Mouse (Mus musculus): ENCODE data around the gene Cenpx.
A peak's percentile ranks its signal among the peaks of the same experiment; 100 is the strongest.

Cenpx gene

GRCm38 (mm10) chr11:120726243-120727168 is 13.0 kb upstream of the Cenpx start:
- DNase-seq (ENCODE audit: extremely low read depth, insufficient read length, low spot score), result no peak

- no peak for DNase-seq (ENCODE audit: extremely low read depth, insufficient read length, low spot score)
Measured at GRCm38 (mm10) chr11:120723509-120723908, 10.0 kb upstream of the Cenpx start.

GRCm38 (mm10) chr11:120722761-120723382 is 9.3 kb upstream of the Cenpx start:
- no peak for DNase-seq (ENCODE audit: extremely low read depth, insufficient read length, low spot score)

GRCm38 (mm10) chr11:120722067-120722630 is 8.6 kb upstream of the Cenpx start:
- no peak for DNase-seq (ENCODE audit: extremely low read depth, insufficient read length, low spot score)

GRCm38 (mm10) chr11:120721124-120722066 is 7.9 kb upstream of the Cenpx start, which contains the start of gene Rac3:
Gene Rac3, plus strand, starts transcription at chr11:120721470.
- no peak for DNase-seq (ENCODE audit: extremely low read depth, insufficient read length, low spot score)

GRCm38 (mm10) chr11:120720450-120720849 is 6.9 kb upstream of the Cenpx start:
- peak; percentile 50 for DNase-seq (ENCODE audit: extremely low read depth, insufficient read length, low spot score)

DNA sequence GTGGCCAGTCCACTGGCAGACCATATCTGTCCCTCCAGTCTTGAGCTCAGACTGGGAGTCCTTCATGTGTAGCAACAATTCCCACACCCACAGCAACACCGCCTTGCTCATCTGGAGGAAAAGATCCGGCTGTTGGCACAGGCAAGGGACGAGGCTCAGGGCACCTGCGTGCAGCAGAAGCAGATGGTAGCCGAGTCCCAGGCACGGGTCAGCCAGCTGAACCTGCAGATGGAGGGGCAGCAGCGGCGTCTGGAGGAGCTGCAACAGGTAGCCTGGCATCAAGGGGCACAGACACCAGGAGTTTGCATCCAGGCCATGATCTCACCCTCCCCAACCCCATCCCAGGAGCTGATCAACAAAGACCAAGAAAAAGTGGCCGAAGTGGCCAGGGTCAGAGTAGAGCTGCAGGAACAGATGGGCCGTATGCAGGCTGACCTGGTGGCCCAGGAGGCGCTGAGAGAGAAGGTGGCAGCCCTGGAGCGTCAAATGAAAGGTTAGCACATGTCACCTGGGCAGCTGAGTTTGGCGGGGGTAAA is 6.4 kb upstream of the Cenpx start:
- DNase-seq (ENCODE audit: extremely low read depth, insufficient read length, low spot score), result no peak

DNA sequence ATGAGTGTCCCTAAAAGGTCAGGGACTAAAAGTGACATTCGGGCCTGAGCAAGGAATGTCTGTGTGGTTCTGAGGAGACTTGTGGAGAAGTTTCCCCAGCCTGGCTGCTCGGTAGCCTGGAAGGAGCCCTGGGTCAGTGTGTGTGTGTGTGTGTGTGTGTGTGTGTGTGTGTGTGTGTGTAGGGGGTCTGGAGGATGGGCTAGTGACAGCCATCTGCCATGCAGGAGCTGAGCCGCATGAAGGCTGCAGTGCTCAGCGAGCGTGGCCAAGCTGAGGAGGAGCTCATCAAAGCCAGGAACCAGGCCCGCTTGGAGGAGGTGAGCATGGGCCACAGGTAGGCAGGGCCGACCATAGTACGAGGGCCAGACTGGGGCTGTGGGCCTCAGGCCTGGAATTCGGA is 5.7 kb upstream of the Cenpx start:
- DNase-seq (ENCODE audit: extremely low read depth, insufficient read length, low spot score), result no peak

- DNase-seq (ENCODE audit: extremely low read depth, insufficient read length, low spot score), result no peak
Measured at GRCm38 (mm10) chr11:120715131-120715530, 1.6 kb upstream of the Cenpx start.

GRCm38 (mm10) chr11:120714546-120714945 is 1.0 kb upstream of the Cenpx start:
- no peak for DNase-seq (ENCODE audit: extremely low read depth, insufficient read length, low spot score)

- DNase-seq (ENCODE audit: extremely low read depth, insufficient read length, low spot score), result peak; percentile 86
Measured at GRCm38 (mm10) chr11:120712771-120713568, 568 bp downstream of the Cenpx start.

DNA sequence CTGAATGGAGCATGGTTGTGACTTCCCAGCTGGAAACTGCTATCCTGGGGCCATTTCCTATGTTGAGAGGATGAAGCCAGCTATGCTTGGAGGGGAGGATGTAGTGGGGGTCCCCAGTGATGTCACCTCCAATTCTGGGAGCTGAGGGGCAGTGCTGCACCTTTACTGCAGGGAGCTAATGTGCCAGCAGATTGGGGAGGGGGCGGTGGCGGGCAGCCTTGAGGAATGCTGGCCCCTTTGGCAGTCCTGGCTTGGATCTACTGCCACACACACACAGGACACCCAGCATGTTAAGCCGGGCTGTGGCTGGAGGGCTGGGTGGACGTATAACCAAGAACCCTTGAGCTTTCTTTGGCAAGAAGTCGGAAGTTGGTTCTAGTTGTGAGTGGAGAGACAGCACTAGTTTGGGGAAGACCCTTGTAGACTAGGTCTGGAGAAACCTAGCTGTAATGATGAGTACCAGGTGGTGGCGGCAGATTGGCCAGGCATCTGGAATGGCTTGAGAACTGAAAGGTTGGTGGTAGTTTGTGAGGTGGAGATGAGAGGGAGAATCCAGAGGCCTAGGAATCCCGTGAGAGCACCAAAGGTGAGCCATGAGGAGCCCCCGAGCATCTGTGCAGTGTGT is 1.4 kb downstream of the Cenpx start:
- no peak for DNase-seq (ENCODE audit: extremely low read depth, insufficient read length, low spot score)

DNA sequence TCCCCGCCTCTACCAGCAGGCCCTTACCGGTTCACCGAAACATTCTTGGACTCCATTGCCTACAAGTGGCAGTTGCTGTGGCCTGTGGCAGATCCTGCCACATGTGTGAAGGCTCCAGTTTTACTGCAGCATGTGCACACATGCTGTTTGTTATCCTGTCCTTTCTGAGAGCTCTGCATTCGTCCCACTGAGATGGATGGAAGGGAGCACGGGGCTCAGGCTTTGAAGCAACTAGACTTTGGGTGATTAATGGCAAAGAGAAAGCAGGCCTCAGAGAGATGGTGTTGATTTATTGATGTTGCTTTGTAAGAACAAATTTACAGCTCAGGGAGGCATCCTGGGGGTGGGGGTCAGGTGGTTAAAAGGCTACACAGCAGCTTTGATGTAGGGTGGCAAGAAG is 2.9 kb downstream of the Cenpx start:
- DNase-seq (ENCODE audit: extremely low read depth, insufficient read length, low spot score), result no peak

GRCm38 (mm10) chr11:120709551-120709950 is 4.0 kb downstream of the Cenpx start:
- DNase-seq (ENCODE audit: extremely low read depth, insufficient read length, low spot score), result no peak

DNA sequence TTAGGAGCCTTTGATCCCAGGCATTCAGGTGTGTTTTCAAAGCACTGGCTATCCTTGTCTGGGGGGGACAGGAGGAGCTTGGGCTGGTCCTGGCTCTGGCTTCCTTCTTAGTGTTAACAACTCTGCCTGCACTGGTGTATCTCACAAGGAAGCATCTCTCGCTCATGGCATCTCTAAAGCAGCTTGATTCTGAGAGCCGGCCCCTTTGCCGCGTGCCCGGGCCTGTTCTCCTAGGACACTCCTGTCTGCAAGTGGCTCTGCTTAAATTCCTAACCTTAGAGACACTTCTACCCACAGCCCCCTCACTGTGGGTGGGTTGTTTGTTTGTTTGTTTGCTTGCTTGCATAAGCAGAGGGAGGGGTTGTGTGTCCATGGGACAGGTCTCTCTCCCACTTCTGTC is 5.6 kb downstream of the Cenpx start:
- DNase-seq (ENCODE audit: extremely low read depth, insufficient read length, low spot score), result no peak

- DNase-seq (ENCODE audit: extremely low read depth, insufficient read length, low spot score), result no peak
Measured at GRCm38 (mm10) chr11:120707225-120707624, 6.3 kb downstream of the Cenpx start.

- DNase-seq (ENCODE audit: extremely low read depth, insufficient read length, low spot score), result no peak
Measured at GRCm38 (mm10) chr11:120706120-120706519, 7.4 kb downstream of the Cenpx start.

DNA sequence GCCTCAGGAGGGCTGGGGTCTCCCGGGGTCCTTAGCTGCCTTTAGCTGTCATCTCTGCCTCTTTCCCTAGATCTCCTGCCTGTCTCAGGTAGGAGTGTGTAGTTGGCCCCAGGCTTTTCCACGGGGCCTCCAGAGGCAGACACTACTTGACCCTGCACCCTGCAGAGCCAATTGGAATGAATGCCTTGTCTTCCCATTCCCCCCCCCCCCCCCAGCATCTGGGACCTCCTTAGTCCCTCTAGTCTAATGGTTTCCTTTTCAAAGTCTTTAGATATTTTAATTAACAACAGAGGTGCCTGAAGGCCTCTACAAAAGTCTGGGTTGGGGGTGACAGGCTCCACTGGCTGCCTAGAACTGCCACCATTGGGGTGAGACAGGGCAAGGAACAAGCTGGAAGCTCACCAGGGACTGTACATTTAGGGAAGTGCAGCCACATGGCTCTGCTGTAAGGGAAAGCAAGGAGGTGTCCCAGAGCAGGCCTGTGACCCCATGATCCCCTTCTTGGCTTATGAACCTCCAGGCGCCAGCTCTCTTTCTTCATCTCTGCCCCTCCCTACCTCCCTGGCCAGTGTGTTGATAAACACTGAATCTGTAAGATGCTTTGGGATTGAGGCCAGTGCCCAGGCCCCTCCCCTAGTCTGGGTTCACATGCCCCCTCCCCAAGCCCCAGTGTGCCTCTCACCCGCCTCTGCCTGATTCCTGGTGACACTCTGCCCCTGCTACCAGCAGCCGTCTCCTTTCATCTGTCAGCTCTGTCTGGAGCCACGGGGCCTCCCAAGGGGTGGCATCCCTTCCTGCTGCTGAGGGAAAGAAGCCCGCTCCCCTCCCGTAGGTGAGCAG is 8.8 kb downstream of the Cenpx start:
- DNase-seq (ENCODE audit: extremely low read depth, insufficient read length, low spot score), result no peak
